Mouse (Mus musculus) telencephalon, adult 2 months (tissue): Measurements from ENCODE around the gene Slc25a25.

Experiments used
- DNase-seq: peaks from one replicate; pipeline ENCODE4 v3.0.0-alpha.2; 2011; ENCODE audit warnings: low read depth, low spot score

Gene Slc25a25

DNA sequence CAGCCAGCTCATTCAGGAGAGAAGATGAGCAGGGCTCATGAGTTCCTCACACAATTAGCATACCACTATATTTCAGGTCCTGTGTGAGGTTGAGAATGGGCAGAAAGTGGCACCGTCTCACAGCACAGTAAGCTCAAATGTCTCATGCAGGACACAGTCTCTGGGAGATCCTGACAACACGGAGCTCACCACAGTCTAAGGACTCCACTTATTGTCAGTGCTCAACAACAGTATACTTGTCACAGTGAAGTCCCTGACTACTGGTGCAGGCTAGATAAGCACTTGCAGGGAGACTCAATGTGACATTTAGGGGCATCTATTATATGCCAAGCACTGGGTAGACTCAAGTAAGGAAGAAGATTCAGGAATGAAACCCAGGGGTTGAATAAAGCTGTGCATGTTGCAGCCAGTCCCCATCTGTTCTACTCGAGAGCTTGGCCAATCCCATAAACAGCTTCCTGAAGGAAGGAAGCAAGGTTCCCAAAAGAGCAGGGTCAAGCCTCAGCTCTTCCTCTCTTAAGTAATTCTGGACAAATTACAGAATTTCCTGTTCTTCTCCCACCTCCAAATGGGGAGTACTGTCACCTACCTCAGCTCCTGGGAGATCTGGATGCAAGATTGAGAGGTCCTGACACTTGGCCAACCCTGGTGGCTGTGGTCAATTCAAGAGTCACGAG, 21.9 kb downstream of the Slc25a25 start:
- no peak for DNase-seq

DNA sequence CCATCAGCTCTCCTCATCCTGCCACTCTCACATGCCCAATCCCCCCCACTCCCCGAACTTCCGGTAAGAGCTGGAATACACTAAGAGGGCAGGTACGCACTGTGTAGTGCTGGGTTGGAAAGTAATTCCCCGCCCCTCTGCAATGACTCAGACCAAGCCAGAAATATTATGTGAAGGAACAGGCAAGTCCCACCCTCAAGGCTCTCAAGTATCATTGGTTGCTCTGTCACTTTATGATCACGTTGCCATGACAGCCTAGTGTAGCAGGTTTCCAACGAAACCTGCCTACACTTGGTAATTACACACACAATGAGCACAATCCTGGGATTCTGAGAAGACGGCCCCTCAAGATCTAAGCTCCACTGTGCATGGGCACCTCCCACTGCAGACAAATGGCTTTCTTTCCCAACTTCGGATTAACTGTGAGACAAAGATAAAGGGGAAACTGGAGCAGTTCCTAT, 23.0 kb downstream of the Slc25a25 start:
- peak; percentile 89 for DNase-seq

DNA sequence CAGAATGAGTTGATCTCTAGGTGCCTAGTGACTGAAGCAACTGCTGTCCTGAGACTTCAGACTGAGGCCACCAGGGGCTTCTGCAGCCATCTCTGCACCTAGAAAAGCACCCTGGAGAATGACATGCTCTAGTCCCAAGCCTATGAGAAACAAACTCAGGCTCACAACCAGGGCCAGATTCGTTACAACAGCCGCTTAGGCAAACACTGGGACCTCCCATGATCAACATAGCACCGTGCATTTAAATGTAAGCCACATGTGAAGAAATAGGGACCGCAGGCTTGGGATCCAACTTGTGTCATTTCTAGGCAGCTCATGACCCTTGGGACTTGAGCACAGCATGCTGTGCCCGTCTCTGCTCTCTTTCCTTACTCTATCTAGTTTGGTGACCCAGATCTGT, 23.5 kb downstream of the Slc25a25 start:
- DNase-seq: no peak

DNA sequence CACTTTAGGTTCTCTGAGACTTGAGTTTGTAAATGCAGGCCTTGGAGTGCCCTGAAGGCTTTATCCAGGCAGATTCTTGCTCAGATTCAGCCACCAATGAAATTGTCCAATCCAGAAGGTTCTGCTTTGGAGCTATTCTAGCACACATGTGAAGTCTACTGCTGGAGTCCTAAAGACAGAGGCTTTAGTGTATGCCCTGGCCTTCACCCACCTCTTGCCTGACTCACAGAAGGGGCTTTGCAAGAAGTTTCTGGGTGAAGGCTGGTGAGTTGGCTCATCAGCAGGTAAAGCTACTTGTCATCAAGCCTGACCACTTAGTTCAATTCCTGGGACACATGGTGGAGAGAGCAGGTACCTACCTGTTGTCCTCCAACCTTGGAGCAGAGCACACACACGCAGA, 25.1 kb downstream of the Slc25a25 start:
- DNase-seq: no peak

DNA sequence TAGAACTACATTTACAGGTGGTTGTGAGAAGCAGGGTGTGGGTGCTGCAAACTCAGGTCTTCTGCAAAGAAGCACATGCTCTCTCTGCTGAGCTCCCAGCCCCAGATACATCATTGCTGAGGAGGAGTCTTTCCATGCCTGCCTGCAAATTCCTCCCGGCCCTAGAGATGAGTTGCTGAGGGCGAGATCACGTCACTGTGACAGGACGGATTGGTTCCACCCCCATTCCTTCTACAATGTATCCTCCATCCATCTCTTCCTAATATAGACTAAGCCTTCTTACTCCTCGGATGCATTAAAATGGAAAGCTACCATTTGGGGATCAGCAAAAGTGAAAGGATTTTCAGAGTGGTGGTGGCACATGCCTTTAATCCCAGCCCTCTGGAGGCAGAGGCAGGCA, 25.7 kb downstream of the Slc25a25 start:
- peak; percentile 62 for DNase-seq

DNA sequence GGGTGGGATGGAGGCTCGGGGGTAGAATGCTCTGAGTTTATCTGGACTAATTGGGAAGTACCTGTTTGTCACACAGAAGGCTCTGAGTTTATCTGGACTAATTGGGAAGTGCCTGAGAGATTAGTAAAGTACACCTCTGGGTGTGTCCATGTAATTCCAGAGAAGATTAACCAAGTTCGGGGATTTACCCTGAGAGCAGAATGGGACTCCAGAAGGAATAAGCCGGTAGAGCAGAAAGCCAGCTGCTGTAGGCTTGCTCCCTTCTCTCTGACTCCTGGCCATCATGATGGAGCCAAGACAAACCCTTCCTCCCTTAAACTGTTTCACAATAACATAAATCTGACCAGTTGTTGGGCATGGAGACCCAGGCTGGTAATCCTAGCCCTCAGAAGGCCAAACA, 26.4 kb downstream of the Slc25a25 start:
- no peak for DNase-seq

DNA sequence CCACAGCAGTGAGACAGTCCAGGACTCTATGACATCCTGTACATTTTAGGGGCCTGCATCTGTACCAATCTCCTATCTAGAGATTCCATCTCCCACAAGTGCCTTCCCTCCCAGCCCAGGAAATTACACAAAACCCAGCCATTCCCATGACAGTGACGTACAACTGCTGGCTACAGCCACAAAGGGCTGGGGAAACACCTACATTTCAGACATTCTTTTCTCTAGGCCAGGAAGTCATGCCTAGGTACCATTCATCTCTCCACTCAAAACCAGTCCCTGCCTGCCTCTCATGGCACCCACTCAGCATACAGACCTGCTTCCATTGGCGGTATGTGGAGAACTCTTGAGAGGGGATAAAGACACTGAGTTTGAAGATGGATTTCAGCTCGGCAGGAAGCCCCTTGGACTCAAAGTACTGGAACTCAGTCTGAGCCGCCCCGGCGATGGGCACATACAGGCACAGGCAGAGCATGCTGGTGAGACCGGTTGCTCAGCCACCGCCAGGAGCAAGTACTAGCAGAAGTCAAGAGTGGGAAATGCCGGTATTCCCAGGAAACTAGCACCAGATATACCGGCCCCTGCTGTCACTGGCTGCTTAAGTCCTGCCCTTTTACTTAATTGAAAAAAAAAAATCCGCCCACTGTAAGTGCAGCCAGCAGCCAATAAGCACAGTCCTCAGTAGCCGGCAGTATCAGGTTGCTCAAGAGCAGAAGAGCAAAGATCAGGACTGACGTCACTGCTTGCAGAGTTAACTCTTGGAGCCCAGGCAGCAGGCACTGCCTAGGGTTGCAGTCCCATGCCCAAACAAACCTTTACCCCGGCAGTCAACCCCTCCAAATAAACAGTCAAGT, 27.5 kb downstream of the Slc25a25 start:
- no peak for DNase-seq

DNA sequence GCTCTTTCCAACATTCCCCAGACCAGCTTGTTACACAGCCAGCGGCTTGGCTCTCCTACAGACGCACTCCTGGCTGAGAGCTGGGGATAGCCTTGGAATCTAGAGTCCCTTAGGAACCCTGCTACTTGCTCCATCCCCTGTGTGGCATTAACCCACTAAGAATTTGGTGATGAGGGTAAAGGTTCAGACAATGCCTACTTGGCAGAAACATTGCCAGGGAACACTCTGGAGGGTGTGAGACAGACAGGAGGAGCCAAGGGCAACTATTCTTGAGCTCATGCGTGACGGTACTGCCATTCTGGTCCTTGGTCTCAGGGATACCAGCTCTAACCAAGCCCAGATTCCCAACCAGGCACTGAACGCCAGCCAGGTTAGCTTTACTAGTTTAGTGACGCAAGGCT, 29.4 kb downstream of the Slc25a25 start:
- no peak for DNase-seq

DNA sequence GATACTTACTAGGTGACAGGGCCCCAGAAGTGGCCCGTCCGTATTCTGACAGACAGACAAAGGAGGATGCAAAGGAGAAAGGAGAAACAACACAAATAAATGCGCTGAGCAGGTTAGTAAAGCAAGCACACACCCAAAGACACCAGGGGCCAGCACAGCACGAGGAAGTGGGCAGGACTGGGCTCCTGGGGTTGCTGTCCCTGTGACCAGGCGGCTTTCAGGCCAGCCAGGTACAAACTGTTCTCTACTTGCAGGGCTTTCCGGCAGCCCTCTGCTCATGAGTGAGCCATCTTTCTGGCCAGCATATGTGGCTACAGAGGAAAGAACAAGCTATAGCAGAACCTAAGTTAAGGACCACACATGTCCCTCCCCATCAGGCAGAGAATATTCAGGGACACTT, 30.6 kb downstream of the Slc25a25 start:
- no peak for DNase-seq

DNA sequence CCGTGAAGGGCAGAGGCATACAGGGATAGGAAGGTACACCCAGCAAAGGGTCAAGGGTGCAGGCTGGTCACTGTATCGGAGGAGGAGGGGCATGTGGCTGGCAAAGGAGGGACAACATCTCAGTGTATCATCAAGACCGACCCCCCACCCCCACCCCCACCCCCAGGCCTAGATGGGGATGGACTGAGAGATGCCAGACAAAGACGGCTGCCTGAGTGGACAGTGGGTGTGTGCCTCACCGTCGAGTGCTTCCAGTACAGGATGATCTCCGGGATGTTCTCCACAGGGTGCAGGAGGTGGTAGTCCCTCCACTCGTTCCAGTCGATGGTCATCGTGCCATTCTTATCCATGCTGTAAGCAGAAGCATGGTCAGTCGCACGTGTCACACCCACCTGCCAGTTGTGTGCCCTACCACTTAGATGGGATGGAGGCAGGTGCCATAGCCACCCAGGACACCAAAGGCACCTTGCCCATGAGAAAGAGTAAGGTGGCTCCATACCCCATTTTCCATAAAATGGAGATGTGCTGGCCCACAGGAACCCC, 31.1 kb downstream of the Slc25a25 start:
- DNase-seq: no peak

DNA sequence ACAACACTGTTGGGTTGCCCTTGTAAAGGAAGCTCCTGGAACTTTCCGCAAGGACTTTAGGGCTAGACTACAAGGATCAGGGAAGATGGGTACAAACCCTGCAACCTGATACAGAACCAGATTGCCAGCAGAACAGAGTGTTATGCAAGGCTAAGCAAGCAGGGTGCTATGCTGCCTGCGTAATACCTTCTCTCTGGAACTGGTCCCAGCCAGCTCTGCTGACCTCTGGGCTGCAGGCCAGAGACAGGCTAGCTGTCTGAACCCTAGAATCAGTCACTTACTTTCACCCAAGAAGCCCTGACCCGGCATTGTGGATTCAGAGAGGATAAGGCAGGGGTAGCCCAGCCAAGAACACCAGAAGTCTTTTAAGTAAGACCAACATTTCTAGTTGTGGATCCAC, 31.9 kb downstream of the Slc25a25 start:
- no peak for DNase-seq

DNA sequence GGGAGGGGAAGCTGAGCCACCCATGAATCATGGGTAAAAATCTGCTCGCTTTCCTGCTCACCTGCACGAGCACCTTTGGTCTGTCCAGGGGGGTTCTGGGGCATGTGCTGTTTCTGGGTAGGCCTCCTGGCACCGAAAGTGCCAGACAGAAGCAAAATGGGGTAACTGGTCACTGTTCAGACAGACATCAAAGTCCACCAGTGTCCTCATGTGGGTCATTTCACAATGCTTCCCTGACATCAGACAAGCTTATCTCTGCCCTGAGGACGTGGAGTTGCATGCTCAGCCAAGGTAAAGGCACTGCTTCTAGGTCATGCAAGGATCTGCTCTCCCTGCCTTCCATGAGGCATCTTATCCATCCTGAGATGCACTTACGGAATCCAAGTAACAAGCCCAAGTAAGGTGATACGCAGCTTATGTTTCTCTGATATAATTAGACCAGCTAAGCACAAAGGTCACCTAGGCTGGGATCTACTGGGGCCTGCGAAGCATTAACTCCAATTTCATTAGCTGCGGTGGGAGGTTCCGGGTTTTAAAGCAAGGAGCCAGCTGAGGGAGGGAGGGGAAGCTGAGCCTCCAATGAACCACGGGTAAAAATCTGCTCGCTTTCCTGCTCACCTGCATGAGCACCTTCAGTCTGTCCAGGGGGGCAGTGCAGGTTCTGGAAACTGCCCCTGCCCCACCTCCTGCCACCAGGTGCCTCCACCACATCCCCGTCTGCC, 32.7 kb downstream of the Slc25a25 start:
- DNase-seq: no peak

DNA sequence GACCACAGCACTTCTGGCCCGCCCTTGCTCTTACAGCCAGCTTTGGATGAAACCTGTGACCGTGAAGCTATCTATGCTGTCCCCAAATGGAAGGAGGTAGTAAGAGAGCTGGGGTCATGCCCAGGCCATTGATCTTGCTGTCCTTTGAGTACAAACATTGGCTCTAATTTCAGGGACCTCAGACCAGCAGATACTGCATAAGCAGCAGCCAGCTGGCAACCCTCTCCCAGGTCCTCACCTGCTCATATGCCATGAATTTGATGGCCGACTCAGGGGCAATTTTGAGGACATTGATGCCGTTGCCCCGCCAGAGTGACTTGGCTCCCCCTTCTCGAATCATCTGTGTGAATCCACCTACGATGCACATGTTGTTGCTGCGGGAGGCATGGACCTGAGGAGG, 33.8 kb downstream of the Slc25a25 start:
- no peak for DNase-seq

DNA sequence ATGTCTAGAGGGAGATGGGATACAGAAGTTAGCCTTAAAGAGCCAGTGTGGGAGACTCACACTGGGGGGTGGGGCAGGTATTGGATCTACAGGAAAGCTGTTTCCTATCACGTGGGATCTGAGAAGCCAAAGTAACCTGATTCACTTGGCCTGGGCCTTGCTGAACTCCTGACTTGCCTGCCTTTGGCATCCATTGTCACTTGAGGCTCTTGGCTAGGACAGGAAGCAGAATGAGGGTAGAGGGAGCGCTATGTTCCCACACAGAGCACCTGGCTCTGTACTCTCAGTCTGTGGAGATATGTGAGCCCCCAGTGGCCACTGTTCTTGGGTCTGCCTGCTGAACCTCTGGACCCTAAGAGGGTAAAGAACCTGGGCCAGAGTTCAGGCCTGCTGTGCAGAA, 34.7 kb downstream of the Slc25a25 start:
- DNase-seq: no peak

DNA sequence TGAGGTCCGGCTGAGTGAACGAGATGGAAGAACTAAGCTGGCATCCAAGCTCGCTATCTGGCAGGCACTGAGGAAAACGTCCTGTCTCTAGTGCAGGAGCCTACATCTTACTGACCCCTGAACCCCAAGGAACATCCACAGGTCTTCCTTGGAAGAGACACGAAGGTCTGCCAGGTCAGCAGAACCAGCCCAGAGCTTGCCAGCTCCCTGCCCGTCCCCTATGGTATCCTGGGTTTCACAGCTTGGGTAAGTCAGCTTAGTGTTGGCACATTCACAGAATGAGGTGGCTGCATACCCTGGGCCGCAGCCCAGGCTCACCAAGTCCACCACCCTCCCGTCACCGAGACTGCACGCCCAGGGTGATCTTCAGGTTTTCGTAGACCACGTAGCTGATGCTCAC, 35.4 kb downstream of the Slc25a25 start:
- DNase-seq: no peak

DNA sequence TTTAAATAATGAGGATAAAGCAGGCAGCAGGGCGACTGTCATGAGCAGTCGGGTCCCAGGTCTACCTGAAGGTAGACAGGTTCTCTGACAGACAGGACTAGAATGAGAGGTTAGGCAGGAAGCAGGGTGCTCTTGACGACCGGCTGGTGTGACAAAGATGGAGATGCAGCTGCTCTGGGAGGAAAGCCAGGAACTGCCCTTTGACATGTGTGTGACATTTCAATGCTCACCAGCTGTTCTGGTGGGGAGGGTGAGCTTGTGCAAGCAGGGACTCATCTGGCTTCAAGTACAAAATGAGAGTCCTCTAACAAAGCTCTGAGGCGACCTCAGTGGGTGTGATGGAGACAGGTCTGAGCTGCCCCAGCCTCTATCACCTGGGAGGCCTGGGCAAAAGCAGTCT, 37.3 kb downstream of the Slc25a25 start:
- DNase-seq: no peak

DNA sequence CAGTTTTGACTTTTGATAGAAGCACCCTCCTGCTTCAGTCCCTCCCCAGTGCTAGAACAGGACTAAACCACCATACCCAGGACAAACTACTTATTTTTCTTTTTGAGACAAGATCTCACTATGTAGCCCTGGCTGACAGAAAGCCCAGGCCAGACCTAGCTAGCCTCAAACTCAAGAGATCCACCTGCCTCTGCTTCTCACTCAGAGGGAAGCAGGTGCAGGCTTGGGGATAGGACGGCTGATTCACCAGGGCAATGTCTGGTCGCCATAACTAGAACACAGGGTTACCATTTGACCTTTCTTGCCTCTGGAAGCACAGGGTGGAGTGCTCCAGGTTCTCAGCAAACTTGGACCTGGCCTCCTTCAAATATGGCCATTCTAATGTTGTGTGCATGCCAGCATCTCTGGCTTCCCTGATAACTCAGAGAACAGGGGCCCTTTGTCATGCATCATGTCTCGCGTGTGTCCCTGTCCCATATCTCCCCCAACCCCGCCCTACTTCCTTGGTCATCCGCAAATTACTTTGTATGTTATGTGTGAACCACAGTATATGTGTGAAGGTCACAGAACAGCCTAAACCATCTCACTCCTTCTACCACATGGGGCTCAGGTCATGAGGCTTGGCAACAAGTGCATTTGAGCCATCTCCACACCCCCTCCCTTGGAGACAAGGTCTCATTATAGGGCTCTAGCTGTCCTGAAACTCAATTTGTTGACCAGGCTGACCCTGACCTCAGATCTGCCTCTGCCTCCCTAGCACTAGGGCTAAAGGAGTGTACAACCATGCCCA, 38.3 kb downstream of the Slc25a25 start:
- DNase-seq: no peak

DNA sequence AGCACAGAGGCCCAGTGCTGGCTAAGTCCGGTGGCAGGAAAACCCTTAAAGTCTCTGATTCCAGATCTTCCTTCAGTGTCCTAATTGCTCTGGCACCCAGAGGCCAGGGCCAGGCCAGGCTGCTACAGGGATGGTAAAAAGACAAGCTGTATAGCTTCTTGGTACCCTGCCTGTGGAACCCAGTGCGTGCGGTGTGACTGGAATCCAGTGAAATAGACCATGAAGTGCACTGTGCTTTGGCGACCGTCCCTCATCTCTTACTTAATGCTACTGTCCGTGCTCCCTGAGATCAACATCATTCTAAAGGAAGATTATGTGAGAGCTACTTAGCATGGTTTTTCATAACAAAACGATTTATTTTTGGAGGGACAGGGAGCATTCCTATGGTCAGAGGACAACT, 39.8 kb downstream of the Slc25a25 start:
- no peak for DNase-seq

DNA sequence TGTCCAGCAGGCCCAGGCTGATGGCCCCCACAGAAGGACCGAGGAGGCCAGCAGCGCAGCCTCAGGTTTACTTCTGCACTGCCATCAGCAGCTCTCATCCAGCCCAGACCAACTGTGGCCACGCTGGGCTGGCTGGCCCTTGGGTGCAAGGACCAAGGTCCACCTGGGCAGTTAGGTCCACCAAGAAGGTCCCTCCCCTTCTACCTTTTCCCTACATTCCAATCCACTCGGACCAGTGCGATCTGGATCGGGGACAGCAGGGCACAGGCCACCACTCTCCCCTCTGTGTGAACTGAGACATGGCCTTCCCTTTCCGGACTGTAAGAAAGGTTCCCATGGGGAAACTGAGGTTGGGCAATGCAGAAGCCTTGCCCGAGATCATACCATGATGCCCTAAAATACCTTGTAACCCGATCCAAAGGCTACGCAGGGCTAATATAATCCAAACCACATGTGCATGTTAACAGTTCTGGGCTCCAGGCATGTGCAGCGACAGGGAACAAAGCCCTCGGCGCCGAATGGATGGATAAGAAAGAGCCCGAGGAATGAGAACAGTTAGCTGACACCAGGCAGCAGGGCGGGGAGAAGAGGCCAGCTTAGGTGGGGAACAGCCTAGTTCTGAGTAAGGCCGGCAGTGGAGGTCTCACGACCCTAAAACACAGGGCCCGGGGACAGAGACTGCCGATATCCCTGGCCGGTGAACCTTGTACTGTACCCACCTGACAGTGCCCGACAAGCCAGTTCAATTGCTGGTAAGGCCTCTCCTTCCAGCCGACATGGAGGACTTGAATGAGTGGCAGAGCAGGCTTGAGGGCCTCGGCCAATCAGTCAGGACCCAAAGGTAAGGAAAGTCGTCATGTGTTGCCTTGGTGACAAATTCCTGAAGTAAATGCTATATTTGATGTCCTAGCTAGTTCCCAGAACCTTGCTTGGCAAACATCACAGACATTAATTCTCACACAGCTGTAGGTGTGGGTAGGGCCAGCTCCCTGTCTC, 42.5 kb downstream of the Slc25a25 start:
- no peak for DNase-seq

DNA sequence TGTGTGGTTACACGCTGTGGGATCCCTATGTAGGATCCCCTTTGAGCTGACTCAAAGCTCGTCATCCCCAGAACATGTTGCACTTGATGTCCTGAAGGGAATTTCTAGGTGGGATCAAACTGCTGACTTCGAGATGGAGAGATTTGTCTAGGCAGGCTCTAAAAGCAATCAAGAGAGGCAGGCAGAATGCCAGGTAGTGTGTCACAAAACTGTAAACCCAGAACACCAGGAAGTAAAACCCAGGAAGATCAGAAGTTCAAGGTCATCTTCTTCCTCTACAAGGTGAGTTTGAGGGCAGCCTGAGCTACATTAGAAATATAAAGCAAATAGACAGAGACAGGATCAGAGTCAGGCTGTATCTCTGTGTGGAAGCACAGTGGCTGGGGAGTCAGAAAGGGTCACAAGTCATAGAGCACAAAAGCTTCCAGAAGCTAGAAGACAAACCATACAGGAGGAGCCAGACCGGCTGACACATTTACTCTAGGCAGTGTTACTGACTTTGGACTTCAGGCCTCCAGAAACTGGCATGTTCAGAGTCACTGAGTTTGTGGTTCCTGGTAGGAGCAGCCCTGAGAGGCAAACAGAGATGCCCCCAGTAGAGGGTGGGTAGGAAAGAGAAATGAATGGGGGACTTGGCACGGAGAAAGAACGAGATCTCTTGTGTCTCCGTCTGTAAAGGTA, 44.0 kb downstream of the Slc25a25 start:
- no peak for DNase-seq
